Mouse (Mus musculus): Measurements from ENCODE around the gene Dsp. TPM values are rescaled to one million over a fixed set of nuclear protein-coding genes. Genes with fewer than 3 reads are reported as not detected.

The Dsp gene
- total RNA-seq (2021): 10 to 100 TPM; 10.3 to 10.7 TPM
- long read RNA-seq, partial matches to known transcripts: 4 of 5 reads
- long read RNA-seq, other reads (novel, unspliced or antisense): 1 of 5 reads

DNA sequence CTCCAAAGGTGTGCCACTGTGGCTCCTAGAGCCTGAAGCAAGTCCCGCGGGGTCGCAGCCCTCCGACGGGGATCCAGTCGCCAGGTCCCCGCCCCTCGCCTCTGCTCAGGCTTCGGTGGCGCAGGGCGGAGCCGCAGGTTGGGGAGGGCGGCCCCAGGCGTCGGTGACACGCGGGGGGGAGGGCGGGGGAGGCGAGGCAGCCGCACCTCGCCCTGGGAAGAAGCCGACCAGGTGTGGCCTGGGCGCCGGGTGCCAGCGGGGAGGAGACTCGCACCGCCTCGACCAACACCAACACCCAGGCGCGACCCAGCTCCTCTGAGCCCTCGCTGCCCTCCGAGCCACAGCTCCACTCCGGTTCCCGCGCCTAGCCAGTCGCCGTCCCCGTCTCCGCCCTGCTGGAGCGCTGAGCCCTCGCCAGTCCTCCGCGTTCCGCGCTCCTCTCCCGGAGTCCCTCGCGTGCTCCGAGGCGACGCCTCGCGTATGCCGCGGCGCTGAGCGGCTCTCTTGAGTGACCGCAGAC is at the start of gene Dsp:
Gene Dsp, plus strand, starts transcription at position 226 of the 520 bp plus-strand sequence.
- peak in 1 of 2 experiments; percentile 11 for DNase-seq (ENCODE audit: low spot score in 2 of 2)

DNA sequence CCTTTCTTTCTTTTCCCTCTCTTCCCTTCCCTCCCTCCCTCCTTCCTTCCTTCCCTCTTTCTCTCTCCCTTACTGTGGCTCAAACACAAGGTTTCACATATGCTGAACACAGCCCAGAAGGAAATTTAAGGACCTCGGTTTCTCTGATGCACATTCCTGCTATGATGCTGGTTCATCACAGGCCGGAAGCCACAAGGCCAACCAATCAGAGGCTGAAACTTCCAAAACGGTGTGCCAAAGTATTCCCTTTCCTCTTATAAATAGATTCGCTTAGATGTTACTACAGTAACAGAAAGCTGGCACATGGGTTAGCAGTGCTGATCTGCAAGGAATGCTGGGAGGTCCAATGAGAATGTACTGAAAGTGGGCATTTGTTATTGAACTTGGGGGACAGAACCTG is 47.7 kb upstream of the Dsp start:
- peak in 1 of 2 experiments; percentile 37 for DNase-seq (ENCODE audit: low spot score in 2 of 2)

DNA sequence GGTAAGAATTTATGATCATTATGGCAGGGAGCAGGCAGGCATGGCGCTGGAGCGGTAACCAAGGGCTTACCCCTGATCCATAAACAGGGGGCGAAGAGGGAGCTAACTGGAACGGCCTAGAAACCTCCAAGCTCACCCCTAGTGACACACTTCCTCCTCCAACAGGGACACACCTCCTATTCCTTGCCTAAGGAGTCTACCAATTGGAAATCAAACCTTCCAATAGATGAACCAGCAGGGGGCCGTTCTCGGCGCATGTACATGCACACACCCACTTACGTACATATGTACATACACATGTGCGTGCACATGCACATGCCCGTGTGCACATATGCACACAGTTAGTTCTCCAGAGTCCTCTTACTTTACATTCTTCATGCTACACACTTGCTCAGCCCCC is 46.6 kb upstream of the Dsp start:
- DNase-seq (ENCODE audit: low spot score in 2 of 2): no peak

DNA sequence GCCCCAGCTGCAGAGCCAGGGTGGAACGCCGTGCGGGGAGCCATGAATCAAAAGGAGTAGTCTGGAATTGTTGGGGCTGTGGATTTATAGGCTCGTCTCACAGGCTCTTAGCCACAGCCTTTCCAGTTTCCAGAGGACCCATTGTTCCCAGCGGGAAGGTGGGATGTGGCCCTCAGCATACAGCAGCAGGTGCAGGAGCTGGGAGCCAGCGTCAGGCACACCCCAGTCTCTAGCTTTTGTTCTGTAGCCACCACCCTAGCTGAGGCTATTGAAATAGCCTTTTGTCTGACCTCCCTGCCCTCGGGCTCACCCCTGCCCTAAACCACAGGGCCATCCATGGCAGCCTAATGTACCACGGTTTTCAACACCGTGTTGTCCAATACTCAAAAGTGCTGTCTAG is 42.0 kb upstream of the Dsp start:
- no peak for DNase-seq (ENCODE audit: low spot score in 2 of 2)

DNA sequence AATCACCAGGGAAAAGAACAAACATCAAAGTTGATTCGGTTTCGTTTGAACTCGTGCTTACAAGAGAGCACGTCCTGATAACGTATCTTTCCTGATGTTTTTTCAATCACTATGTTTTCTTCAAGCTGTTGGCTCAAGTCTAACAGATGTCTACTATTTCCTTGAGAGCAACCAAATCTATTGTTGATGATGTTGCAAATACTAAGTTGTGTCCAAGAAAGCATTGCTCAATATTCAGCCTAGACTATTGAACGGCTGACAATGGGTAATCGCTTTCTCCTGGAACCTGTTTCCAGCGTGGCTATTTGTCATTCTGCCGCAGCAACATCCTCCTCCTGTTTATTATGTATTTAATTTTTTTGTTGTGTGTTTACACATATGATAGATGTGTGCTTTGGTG is 28.8 kb upstream of the Dsp start:
- no peak for DNase-seq (ENCODE audit: low spot score in 2 of 2)

DNA sequence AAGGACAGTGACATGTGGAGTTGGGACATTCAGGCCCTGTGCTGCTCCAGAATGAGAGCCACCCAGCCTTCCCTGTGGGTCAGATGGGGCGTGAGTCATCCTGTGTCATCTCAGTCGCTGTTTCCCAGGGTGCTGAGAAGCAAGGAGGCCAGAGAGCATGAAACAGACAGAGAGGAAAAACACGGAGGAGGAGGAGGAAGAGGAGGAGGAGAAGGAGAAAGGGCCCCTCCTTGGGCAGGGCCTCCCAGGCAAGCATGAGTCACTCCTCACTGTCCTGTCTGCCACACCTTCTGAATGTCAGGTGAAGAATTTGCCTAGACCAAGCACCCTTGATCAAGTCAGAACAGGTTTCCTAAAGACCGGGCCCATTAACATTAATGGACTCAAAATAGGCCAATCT is 27.4 kb upstream of the Dsp start:
- DNase-seq (ENCODE audit: low spot score in 2 of 2): no peak

DNA sequence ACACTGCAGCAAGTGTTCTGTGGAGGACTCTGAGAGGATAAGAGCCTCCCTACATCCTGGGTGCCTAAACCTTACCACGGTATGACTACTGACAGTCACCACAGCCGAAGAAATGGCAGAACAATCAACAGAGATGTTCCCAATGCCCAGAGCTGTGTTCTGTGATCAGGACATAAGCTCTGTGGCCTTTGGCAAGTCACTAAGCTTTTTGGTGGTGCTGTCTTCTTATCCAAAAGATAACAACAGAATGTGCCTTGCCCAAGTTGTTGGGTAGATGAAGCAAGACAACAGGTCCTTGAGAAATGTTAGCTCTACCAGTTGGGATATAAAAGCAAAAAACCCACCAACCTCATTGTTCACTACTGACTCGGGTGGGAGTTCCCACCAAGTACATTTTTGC is 23.4 kb upstream of the Dsp start:
- DNase-seq (ENCODE audit: low spot score in 2 of 2): no peak

DNA sequence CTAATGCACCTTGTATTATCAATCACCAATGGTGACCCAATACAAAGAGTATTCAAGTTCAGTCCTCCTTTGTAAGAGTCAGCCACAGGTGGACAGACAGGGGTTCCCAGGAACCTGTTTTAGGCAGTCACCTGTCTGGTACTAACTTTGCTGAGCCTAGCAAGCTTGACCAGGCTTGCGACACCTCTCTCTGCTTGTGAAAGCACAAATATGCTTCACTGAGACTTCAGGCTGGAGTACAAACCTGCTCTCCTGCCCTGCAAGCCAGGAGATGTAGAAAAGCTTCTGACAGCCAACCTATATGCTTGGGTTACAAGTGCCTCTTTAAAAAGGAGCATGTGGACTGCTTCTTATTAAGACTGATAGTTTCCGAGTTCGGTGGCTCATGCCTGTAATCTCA is 22.8 kb upstream of the Dsp start:
- DNase-seq (ENCODE audit: low spot score in 2 of 2): no peak

DNA sequence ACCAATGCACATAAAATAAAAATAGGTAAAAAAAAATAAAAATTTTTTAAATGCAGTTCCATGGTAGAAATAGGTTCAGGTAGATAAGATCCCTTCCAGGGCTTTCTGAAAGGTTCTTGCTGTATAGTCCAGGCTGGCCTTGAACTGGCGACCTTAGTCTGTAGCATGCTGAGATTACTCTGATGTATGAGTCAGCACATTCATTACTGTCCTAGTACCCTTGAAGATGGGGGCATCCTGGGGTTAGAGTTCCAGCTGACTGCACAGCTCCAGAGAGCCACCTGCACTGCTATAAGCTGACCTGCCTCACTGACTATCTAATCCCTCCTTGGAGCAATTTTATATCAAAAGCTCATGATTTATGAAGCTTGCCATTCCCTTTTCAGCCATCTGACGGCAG is 21.6 kb upstream of the Dsp start:
- no peak for DNase-seq (ENCODE audit: low spot score in 2 of 2)

DNA sequence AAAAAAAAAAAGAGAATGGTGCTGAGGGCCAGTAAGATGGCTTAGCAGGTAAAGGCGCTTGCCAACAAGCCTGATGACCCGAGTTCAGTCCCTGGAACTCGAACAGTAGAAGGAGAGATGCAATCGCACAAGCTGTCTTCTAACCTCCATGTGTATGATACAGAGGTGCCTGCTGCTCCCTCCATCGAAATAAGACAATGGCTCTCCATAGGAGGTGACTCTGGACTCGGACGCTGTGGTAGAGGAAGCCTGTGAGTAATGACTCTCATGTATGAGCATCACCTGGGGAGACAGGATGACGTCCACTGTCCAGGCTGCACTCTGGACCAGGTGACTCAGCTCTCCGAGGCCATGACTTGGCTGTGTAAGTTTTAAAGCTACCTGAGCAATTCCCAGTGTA is 21.0 kb upstream of the Dsp start:
- DNase-seq (ENCODE audit: low spot score in 2 of 2): no peak

DNA sequence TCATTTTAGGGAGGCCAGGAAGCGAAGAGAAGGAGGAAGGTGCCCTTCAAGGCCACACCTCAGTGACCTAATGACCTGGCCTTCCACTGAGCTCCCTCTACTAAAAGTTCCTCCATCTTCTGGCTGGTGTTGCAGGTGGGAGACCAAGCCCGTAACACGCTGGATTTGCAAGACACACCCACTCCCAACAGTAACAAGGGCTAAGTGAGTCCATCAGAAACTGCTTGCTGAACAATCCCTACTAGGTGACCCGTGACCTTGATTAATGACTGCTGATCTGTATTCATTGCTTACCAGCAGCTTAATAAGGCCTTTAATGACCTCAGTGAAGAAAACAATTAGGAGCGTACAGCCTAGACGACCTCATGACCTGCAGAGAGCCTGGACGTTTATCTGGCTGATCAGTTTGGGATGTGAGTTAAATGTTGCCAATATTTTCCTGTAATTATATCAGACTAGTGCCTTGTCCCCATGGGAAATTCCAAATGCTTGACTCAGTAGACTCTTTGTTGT is 18.0 kb upstream of the Dsp start:
- DNase-seq (ENCODE audit: low spot score in 2 of 2): no peak

DNA sequence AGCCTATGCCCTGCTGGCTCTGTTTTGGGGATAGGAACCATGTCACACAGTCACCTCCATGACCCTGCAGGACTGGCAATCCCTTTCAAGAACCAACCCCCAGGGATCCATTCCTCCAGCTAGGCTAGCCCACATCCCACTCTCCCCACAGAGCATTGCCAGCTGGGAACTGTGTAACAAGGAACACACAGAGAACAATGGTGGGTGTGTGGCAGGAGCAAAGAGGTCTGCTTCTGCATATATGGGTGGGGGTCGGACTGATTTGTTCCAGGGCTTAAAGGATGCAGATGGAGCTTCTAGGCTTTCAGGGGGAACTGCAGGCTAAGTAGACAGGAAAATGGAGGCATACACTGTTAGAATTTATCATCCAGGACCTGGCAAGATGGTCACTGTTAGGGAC is 10.6 kb upstream of the Dsp start:
- no peak for DNase-seq (ENCODE audit: low spot score in 2 of 2)

DNA sequence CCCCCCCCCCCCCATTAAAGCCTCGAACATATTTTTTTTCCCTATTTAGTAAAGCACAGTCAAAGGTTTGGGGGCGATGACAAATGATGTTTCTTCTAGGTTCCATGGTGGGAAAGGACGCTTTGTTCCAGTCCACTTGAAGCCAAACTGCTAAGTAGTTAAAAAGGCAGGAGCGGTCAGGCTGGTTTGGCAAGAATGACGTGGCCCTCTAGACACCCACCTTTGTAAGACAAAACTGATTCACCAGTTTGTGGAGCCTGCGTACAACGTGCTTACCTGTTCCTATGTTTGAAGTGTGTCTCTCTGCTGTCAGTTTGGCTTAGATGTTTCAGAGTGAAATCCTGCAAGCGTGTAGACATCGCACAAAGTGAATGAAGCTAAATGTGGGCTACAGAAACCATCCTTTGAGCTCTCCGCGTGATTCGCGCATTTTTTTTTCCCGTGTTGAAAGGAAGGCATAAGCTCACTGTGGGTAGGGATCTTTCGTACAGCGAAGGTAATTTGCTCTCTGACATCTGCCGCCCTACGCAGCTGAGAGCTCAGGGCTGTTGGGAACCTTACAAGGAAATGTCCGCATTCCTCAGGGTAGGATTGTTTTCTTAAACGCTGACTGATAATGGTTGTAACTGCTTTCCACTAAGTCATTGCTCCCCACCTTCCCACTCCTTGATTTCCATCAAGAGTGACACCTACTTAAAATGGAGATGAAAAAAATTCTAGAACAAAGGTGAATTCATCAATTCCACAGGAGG is 6.0 kb upstream of the Dsp start:
- DNase-seq (ENCODE audit: low spot score in 2 of 2): no peak

DNA sequence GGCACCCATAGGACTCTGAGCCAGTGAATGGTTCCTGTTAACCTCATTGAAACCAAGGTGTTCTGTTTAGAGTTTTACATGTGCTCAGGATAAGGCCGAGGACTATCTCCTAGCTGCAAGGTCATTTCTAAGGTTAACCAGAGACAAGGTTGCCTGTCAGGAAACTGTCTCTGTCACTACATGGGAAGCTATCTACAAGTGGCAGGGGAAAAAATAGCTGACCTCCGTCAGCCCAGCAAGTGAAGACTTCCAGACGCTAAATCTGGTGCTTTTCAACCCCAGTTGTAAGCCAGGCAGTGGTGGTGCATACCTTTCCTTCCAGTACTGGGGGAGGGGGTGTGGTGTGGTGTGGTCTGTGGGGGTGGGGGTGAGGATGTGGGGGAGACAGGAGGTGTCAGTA is 2.7 kb upstream of the Dsp start:
- no peak for DNase-seq (ENCODE audit: low spot score in 2 of 2)

DNA sequence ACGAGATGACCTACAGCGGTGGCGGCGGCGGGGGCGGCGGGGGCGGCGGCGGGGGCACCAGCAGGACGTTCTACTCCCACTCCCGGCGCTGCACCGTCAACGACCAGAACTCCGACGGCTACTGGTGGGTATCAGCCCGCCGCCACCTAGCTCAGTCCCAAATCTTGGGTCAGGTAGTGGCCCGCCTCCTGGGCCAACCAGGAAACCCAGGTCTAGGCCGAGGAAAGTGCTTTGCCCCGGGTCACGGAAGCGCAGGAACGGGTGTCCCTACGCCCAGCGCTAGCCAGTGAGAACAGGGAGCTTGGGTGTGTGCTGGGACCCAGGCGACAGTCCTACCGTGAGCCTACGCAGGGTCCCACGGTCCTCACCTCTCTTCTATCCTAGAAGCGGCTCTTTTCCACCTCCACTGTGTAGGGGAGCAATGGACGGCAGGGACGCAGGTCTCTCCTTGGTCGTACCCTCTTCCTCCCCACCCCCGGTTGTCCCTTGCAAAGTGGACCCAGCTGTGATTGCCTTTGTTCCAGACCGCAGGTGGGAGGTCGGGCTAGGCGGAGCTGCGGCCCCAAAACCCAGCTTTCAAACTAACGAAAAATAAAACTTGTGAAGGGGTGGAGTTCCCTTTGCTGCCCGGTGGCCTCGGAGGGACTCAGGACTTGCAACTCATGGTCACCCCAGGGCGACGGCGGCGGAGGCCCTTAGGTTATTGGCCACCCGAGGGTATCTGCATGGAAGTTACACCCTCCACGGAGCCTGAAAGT is 756 bp downstream of the Dsp start:
- DNase-seq (ENCODE audit: low spot score in 2 of 2): no peak

DNA sequence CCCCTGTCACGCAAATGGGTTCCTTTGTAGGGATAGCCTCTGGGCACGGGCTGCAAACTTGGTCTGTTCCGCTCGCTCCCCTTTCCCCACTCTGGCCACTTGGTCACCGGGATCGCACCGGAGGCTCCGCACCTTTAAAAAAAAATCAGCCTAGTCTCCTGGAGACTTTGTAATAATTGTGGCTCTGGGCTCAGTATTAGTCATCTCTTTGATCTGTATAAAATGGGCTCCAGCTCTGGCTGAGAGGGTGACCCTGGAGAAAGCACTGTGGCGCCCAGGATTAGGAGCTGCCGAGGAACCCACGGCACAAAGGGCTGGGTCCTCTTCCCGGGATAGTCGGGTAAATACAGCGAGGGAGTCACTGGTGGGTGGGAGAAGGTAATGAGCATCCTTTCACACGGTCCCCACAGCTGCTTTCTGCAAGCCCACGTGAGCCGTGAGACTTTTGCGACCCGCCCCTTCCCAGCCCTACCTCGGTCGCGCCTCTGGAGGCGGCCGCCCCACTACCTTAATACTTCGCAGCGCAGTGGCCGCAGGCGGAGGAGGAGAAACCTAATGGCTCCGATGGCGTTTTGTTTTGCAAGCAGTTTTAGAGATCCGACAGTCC is 1.4 kb downstream of the Dsp start:
- DNase-seq (ENCODE audit: low spot score in 2 of 2): no peak

DNA sequence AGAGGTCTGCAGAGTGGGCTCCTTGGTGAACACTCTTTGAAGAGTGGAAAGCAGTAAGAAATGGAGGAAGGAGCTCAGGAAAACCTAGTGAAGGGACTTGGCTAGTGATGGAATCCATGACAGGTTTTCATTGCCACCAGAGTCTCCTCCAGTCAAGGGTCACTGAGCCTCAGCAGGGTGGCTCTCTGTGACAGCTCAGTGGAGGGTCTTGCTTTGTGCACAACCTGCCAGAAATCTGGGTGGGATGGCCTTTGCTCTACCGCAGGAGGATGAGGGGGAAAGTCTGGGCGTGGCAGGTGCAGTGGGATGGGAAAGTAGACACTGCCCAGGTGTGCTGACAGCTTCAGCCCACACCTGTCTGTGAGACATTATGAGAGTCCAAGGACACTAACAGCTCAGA is 4.4 kb downstream of the Dsp start:
- DNase-seq (ENCODE audit: low spot score in 2 of 2): no peak

DNA sequence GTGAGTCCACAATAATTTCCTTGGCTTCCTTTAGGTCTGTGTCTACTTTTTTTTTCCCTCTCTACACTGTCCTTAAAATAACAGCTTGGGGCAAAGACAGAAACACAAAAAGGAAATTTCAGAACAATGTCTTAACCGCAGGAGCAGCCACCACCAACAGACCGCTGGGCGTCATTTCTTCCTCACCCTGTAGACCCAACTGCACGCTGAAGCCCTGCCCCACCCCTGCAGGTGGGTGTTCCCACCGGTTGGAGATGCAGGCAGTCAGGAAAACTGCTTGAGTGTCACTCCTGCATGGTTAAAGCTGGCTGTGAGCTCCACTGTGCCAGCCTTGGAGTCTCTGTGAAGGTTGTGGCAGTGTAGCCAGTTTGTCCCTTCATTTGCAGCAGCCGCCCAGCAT is 6.5 kb downstream of the Dsp start:
- no peak for DNase-seq (ENCODE audit: low spot score in 2 of 2)

DNA sequence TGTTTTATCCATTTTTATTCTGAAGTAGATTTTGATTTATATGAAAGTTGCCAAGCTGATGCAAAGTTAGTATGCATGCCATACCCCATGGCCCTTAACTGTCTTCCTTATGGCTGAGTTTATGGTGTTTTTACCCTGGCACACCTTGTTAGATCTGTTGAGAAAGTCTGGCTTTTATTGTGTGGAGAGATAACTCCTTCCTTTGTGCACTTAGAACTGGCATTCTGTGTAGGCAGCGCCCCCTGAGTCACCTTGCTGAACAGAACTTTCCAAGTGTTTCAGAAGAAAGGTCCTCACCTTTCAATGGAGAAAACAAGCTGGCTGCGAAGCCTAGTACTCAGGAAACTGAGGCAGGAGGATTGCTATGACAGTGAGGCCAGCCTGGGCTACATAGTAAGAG is 10.9 kb downstream of the Dsp start:
- DNase-seq (ENCODE audit: low spot score in 2 of 2): no peak

DNA sequence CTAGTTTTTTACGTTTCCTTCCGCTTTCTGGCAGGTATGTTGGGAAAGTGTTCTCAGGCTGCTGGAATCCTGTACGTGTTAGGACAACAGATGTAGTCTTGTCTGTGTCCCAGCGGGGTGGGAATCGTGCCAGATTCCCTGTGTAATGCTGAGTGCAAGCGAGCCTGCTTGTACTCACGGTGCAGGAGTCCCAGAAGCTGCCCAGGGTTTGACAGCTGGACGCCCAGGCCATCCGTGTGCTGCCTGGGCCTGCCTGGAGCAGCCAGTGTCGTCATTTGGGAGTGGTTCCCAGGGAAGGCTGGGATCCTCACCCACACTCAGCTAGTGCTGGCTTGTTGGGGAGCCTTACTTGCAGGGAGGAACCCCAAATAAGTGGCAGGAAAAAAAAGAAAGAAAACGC is 11.6 kb downstream of the Dsp start:
- peak in 1 of 2 experiments; percentile 13 for DNase-seq (ENCODE audit: low spot score in 2 of 2)

DNA sequence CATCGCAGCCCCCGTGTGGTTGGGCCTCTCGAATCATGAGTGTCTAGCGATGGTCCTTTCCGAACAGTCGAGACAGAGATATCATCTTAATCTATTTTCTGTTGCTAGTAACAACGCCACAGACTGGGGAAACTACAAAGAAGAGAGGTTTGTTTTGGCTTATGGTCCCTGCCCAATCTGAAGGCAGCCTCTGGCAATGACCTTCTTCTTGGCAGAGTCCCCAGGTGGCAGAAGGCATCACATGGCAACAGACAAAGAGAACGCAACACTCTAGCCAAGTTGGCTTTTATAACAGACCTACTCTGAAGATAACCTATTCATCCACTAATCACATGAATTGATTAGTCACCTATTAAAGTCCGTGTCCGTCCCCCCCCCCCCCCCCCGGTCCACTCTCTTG is 13.8 kb downstream of the Dsp start:
- DNase-seq (ENCODE audit: low spot score in 2 of 2): no peak

DNA sequence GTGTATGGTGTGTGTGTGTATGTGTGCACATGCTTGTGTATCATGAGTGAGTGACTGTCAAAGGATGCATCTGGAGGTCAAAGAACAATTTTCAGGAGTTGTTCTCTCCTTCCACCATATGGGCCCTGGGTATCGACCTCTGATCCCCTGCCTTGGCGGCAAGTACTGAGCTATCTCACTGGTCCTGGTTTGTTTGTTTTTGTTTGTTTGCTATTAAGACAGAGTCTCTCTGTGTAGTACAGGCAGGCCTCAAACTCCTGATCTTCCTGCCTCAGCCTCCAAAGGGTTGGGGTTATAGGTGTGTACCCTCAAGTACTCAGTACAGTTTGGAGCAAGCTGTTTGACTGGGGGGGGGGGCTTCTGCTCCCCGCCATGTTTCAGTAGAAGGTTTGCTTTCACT is 16.0 kb downstream of the Dsp start:
- DNase-seq (ENCODE audit: low spot score in 2 of 2): no peak
